Mouse (Mus musculus): ENCODE data around the gene Shkbp1.

GRCm38 (mm10) chr7:27335011-27335720 lies 20.7 kb downstream of the Shkbp1 start:
- TF ChIP-seq TBP (IDR thresholded peaks at IDR 0.05; ENCODE audit: low read depth, low read length) (no peak), MAZ (IDR thresholded peaks at IDR 0.05; ENCODE audit: low read depth, low read length) (no peak), CTCF (IDR thresholded peaks at IDR 0.05 in 2 of 3, conservative IDR thresholded peaks at IDR 0.05 in 1 of 3; ENCODE audit: control insufficient read depth in 1 of 3, insufficient read depth in 1 of 3, low read depth in 2 of 3, low read length in 3 of 3, poor library complexity in 1 of 3, severe bottlenecking in 1 of 3) (no peak), SMC3 (IDR thresholded peaks at IDR 0.05; ENCODE audit: low read depth, low read length) (no peak), E2F4 (IDR thresholded peaks at IDR 0.05; ENCODE audit: borderline replicate concordance, low read depth, low read length) (no peak), UBTF (IDR thresholded peaks at IDR 0.05; ENCODE audit: borderline replicate concordance, insufficient read depth, low read depth, low read length) (no peak), RAD21 (IDR thresholded peaks at IDR 0.05; ENCODE audit: low read depth, low read length) (no peak)

All from MEL (cell line).